Mouse (Mus musculus) heart, adult 18-20 months (tissue): ENCODE results near the gene Foxo3. TPM values are rescaled to one million over a fixed set of nuclear protein-coding genes. Genes with fewer than 3 reads are reported as not detected.

Experiments used
- DNase-seq, 2 experiments: peaks; one replicate each; pipeline ENCODE4 v3.0.0; 2021 to 2022; ENCODE audit warnings: mixed read lengths in 1 of 2
- total RNA-seq, 2 experiments: library from RNA; stranded (reverse); gene quantifications; 2 replicates each; pipeline ENCODE4 v1.2.3; 2021

Foxo3 gene
- total RNA-seq, 2 experiments from 2014 or later: 76.2 to 94.4 TPM

- no peak for DNase-seq
Observed at GRCm38 (mm10) chr10:42186941-42187401, 89.6 kb downstream of the Foxo3 start.

- DNase-seq: peak in 1 of 2 experiments; percentile 28
Observed at GRCm38 (mm10) chr10:42180333-42180732, 96.2 kb downstream of the Foxo3 start.

- no peak for DNase-seq
Observed at GRCm38 (mm10) chr10:42178751-42179150, 97.8 kb downstream of the Foxo3 start.

- DNase-seq: no peak
Observed at GRCm38 (mm10) chr10:42177771-42178674, 98.5 kb downstream of the Foxo3 start.

GRCm38 (mm10) chr10:42174283-42174682, 102.3 kb downstream of the Foxo3 start:
- DNase-seq: no peak

- DNase-seq: no peak
Observed at GRCm38 (mm10) chr10:42173839-42174238, 102.7 kb downstream of the Foxo3 start.

- DNase-seq: peak; percentile 75 to 82
Observed at GRCm38 (mm10) chr10:42170889-42171347, 105.6 kb downstream of the Foxo3 start.

- DNase-seq: no peak
Observed at GRCm38 (mm10) chr10:42170201-42170600, 106.4 kb downstream of the Foxo3 start.

GRCm38 (mm10) chr10:42154727-42155126, 121.8 kb downstream of the Foxo3 start:
- no peak for DNase-seq

- DNase-seq: peak; percentile 26 to 30
Observed at GRCm38 (mm10) chr10:42152426-42153205, 123.9 kb downstream of the Foxo3 start.

GRCm38 (mm10) chr10:42149767-42150166, 126.8 kb downstream of the Foxo3 start:
- no peak for DNase-seq

GRCm38 (mm10) chr10:42148326-42148725, 128.2 kb downstream of the Foxo3 start:
- no peak for DNase-seq

GRCm38 (mm10) chr10:42145221-42145620, 131.3 kb downstream of the Foxo3 start:
- DNase-seq: no peak

GRCm38 (mm10) chr10:42144788-42145187, 131.8 kb downstream of the Foxo3 start:
- DNase-seq: no peak

- no peak for DNase-seq
Observed at GRCm38 (mm10) chr10:42144176-42144575, 132.4 kb downstream of the Foxo3 start.

- DNase-seq: no peak
Observed at GRCm38 (mm10) chr10:42142791-42143190, 133.8 kb downstream of the Foxo3 start.

GRCm38 (mm10) chr10:42142081-42142480, 134.5 kb downstream of the Foxo3 start:
- DNase-seq: peak in 1 of 2 experiments; percentile 20

GRCm38 (mm10) chr10:42139749-42140148, 136.8 kb downstream of the Foxo3 start:
- no peak for DNase-seq

GRCm38 (mm10) chr10:42134759-42135702, 141.5 kb downstream of the Foxo3 start:
- DNase-seq: no peak
